Mouse (Mus musculus) C2C12 (cell line): ENCODE results near the gene Vmn2r9.

Source experiments
- CEBPB ChIP-seq: IDR thresholded peaks from one replicate; pipeline ENCODE4 v1.6.1; 2011; ENCODE audit warnings: low read depth, mild to moderate bottlenecking, control low read depth, moderate library complexity
- CTCF ChIP-seq: IDR thresholded peaks from one replicate; pipeline ENCODE4 v1.5.1; 2011; ENCODE audit not compliant: control insufficient read depth, insufficient read depth, insufficient read length
- MAX ChIP-seq: IDR thresholded peaks from one replicate; pipeline ENCODE4 v1.6.1; 2011; ENCODE audit warnings: mild to moderate bottlenecking, control low read depth
- MYOG ChIP-seq: IDR thresholded peaks from one replicate; pipeline ENCODE4 v1.6.1; 2011; ENCODE audit not compliant: control insufficient read depth, insufficient read length; ENCODE audit errors: extremely low read depth
- USF1 ChIP-seq: IDR thresholded peaks from one replicate; pipeline ENCODE4 v1.6.1; 2011; ENCODE audit warnings: low read depth, mild to moderate bottlenecking, control low read depth, moderate library complexity

DNA sequence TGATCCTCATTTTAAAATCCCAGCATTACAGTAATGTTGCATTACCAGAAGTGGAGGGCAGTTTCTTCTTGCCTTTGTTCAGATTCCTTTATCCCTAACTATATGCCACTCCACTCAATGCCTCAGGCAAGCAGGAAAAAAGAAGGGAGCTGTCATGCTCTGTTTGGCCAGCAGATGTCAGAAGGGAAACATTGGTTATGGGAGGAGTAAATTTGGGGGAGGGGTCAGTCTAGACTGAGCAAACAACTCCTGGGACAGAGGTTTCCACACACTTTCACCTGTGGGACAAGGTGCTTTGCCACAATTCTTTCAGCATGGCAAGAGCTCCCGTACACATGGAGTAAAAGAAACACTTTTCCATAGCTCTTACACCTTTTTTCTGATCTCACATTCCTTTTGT, 16.2 kb downstream of the Vmn2r9 start:
- TF ChIP-seq CTCF (no peak), MAX (no peak), CEBPB (no peak), MYOG (no peak), USF1 (no peak)
